Mouse (Mus musculus) heart, embryonic 15.5 days (tissue): ENCODE measurements around the gene Xlr4c. TPM values are rescaled to one million over a fixed set of nuclear protein-coding genes. Genes with fewer than 3 reads are reported as not detected.

ENCODE experiments used
- polyA plus RNA-seq: library from polyadenylated mRNA; unstranded; fragments of >200 nt; fragmentation: Nextera tagmentation; extraction: Ambion mirVana; gene quantifications from 2 replicates; pipeline ENCODE4 v1.2.1, GENCODE M21; 2015

Xlr4c gene
- polyA plus RNA-seq, 1 experiment from 2014 or later, result 0.14 TPM

Other genes with a start within 250 kb of the Xlr4c start
- gene Pnma5, start 206.0 kb downstream of the Xlr4c start, polyA plus RNA-seq, result 0.10 TPM in 1 of 2 replicates, not detected in the other
- gene Pnma3, start 178.3 kb downstream of the Xlr4c start, polyA plus RNA-seq, result 0.06 TPM in 1 of 2 replicates, not detected in the other
- 0.79 and 2.0 TPM in 2 replicates for gene Xlr4a, start 160.7 kb downstream of the Xlr4c start, polyA plus RNA-seq
- 1.8 and 1.9 TPM in 2 replicates for gene Xlr3a, start 146.0 kb downstream of the Xlr4c start, polyA plus RNA-seq
- gene Gm14685, start 126.1 kb downstream of the Xlr4c start, polyA plus RNA-seq, result not detected in 2 replicates
- not detected in 2 replicates for gene Xlr5b, start 94.3 kb downstream of the Xlr4c start, polyA plus RNA-seq
- gene DXBay18, start 93.7 kb downstream of the Xlr4c start, polyA plus RNA-seq, result 0.08 TPM in 1 of 2 replicates, not detected in the other
- not detected in 2 replicates for gene Spin2d, start 66.1 kb downstream of the Xlr4c start, polyA plus RNA-seq
- 6.0 and 6.8 TPM in 2 replicates for gene Xlr3b, start 50.9 kb downstream of the Xlr4c start, polyA plus RNA-seq
- gene Xlr4b, start 28.8 kb downstream of the Xlr4c start, polyA plus RNA-seq, result 0.96 and 2.8 TPM in 2 replicates
- gene F8a, start 14.8 kb downstream of the Xlr4c start, polyA plus RNA-seq, result 9.2 and 11.6 TPM in 2 replicates
- not detected in 2 replicates for gene Xlr3c, start 22.3 kb upstream of the Xlr4c start, polyA plus RNA-seq
- gene Xlr5a, start 49.8 kb upstream of the Xlr4c start, polyA plus RNA-seq, result not detected in 2 replicates
- gene Xlr5c, start 49.8 kb upstream of the Xlr4c start, polyA plus RNA-seq, result not detected in 2 replicates
- not detected in 2 replicates for gene Gm45015, start 93.7 kb upstream of the Xlr4c start, polyA plus RNA-seq
- 8.3 and 11.4 TPM in 2 replicates for gene Zfp275, start 99.5 kb upstream of the Xlr4c start, polyA plus RNA-seq
- not detected in 2 replicates for gene Gm18336, start 155.6 kb upstream of the Xlr4c start, polyA plus RNA-seq
- gene Zfp92, start 168.0 kb upstream of the Xlr4c start, polyA plus RNA-seq, result not detected in 2 replicates
- not detected in 2 replicates for gene Trex2, start 192.2 kb upstream of the Xlr4c start, polyA plus RNA-seq
- gene Haus7, start 215.9 kb upstream of the Xlr4c start, polyA plus RNA-seq, result 40.3 and 41.3 TPM in 2 replicates
- 110 and 151 TPM in 2 replicates for gene Bgn, start 240.5 kb upstream of the Xlr4c start, polyA plus RNA-seq